Mouse (Mus musculus) heart, postnatal 0 days (tissue): ENCODE results near the gene Glcci1. TPM values are rescaled to one million over a fixed set of nuclear protein-coding genes. Genes with fewer than 3 reads are reported as not detected.

Experiments used
- ATAC-seq: fragments of 200-750 bp; cut with Nextera tagmentation; 2 replicates; pipeline ENCODE4 v1.8.0; 2017; ENCODE audit warnings: low read depth, moderate number of reproducible peaks, moderate library complexity; ENCODE audit not compliant: insufficient read depth
- DNase-seq: peaks from one replicate; pipeline ENCODE4 v3.0.0-alpha.2; 2016; ENCODE audit warnings: low spot score
- H3K27ac ChIP-seq: fragments of 300-500 bp; sonication (generic); 2 replicates; pipeline ENCODE4 v1.5.1; 2014; ENCODE audit warnings: low read depth, mild to moderate bottlenecking
- H3K27me3 ChIP-seq: fragments of 300-500 bp; sonication (generic); 2 replicates; pipeline ENCODE4 v1.6.1; 2014; ENCODE audit warnings: low read length, mixed read lengths; ENCODE audit not compliant: control insufficient read depth, insufficient read depth
- H3K36me3 ChIP-seq: fragments of 300-500 bp; sonication (generic); replicated peaks from 2 replicates; pipeline ENCODE4 v1.6.1; 2014; ENCODE audit warnings: low read length, mixed read lengths; ENCODE audit not compliant: control insufficient read depth, insufficient read depth
- H3K4me1 ChIP-seq: fragments of 300-500 bp; sonication (generic); 2 replicates; pipeline ENCODE4 v1.6.1; 2014; ENCODE audit warnings: antibody characterized with exemption; ENCODE audit not compliant: control insufficient read depth, insufficient read depth
- H3K4me2 ChIP-seq: fragments of 300-500 bp; sonication (generic); 2 replicates; pipeline ENCODE4 v1.6.1; 2014; ENCODE audit warnings: low read depth, mild to moderate bottlenecking, low read length, moderate library complexity
- H3K4me3 ChIP-seq: fragments of 300-500 bp; sonication (generic); 2 replicates; pipeline ENCODE4 v1.5.1; 2014; ENCODE audit warnings: low read depth, low read length
- H3K9ac ChIP-seq: fragments of 300-500 bp; sonication (generic); replicated peaks from 2 replicates; pipeline ENCODE4 v1.6.1; 2014; ENCODE audit warnings: low read depth, low read length, mixed read lengths
- H3K9me3 ChIP-seq: fragments of 300-500 bp; sonication (generic); replicated peaks from 2 replicates; pipeline ENCODE4 v1.6.1; 2016; ENCODE audit warnings: low read length; ENCODE audit not compliant: control insufficient read depth
- CTCF ChIP-seq: IDR thresholded peaks from 2 replicates; pipeline ENCODE4 v1.5.1; 2016; ENCODE audit warnings: antibody characterized with exemption, control low read depth, low read depth
- EP300 ChIP-seq: IDR thresholded peaks from 2 replicates; pipeline ENCODE4 v1.6.1; 2016; ENCODE audit warnings: antibody characterized with exemption, low read depth
- WGBS: fragments of 180-500 bp; shearing (Covaris S2); extraction: QIAGEN DNeasy Blood & Tissue Kit; methylation state at CpG from one replicate; pipeline ENCODE4 v1.1.7; 2014; 5-methylcytosine and 5-hydroxymethylcytosine counted together
- polyA plus RNA-seq: library from polyadenylated mRNA; unstranded; fragments of >200 nt; fragmentation: Nextera tagmentation; extraction: Ambion mirVana; gene quantifications from 2 replicates; pipeline ENCODE4 v1.2.1, GENCODE M21; 2015
- total RNA-seq: library from RNA; depleted of rRNA; stranded (reverse); fragments of >200 nt; gene quantifications from 2 replicates; pipeline ENCODE4 v1.2.3, GENCODE M21; 2014; ENCODE audit warnings: low replicate concordance

Gene Glcci1
- total and polyA plus RNA-seq, 2 experiments from 2014 or later: 2.7 to 23.4 TPM

- WGBS: 89% methylated on average over 5 of the region's 5 CpGs
- DNase-seq: no peak
- H3K36me3 ChIP-seq: peaks cover 8% of the 10 kb centered on the region; the same call in 1 of the 2 replicates
- no peaks in the 10 kb centered on the region for H3K4me1 ChIP-seq
- no peak overlapping the region for H3K4me2 ChIP-seq
- no peak for TF ChIP-seq CTCF
- TF ChIP-seq EP300: no peak
- no peaks in the 10 kb centered on the region for H3K9me3 ChIP-seq
- no peak for ATAC-seq
- no peak overlapping the region for H3K27ac ChIP-seq
- no peak overlapping the region for H3K9ac ChIP-seq
- no peak overlapping the region for H3K4me3 ChIP-seq
- H3K27me3 ChIP-seq: no peaks in the 10 kb centered on the region
Observed at GRCm38 (mm10) chr6:8544822-8545221, 35.4 kb downstream of the Glcci1 start.

DNA sequence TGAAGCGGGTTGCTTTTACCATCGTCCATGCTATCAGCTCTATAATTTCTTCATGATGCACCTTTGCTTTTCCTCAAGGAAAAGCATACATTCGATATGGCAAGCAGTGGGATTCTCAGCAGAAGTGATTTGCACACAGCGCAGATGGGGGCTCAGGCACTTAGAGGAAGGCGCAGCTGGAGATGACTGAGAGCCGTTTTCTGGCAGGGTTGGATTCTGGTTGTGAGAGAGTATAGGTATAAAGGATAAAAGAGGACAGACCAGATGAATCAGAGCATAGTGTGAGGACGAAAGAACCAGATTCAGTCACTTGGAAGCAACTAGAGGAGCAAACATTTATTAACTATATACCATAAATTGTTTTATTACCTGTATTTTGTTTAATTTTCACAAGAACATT, 36.4 kb downstream of the Glcci1 start:
- 85% methylated on average over 7 of the region's 7 CpGs for WGBS
- ATAC-seq (no peak), DNase-seq (no peak)
- no peak for TF ChIP-seq EP300
- no peak for TF ChIP-seq CTCF
- no peaks in the 10 kb centered on the region for H3K27me3 ChIP-seq
- H3K4me1 ChIP-seq: no peaks in the 10 kb centered on the region
- H3K27ac ChIP-seq: no peak overlapping the region
- H3K9me3 ChIP-seq: no peaks in the 10 kb centered on the region
- H3K4me2 ChIP-seq: no peak overlapping the region
- H3K4me3 ChIP-seq: no peak overlapping the region
- peaks cover 8% of the 10 kb centered on the region; the same call in 1 of the 2 replicates for H3K36me3 ChIP-seq
- no peak overlapping the region for H3K9ac ChIP-seq

GRCm38 (mm10) chr6:8551155-8551554, 41.8 kb downstream of the Glcci1 start:
- TF ChIP-seq CTCF (no peak), EP300 (no peak)
- H3K9me3 ChIP-seq: no peaks in the 10 kb centered on the region
- 92% methylated on average over 2 of the region's 2 CpGs for WGBS
- no peaks in the 10 kb centered on the region for H3K4me1 ChIP-seq
- H3K4me2 ChIP-seq: no peak overlapping the region
- H3K9ac ChIP-seq: no peak overlapping the region
- H3K4me3 ChIP-seq: no peak overlapping the region
- H3K27me3 ChIP-seq: no peaks in the 10 kb centered on the region
- H3K27ac ChIP-seq: no peak overlapping the region
- DNase-seq: no peak
- ATAC-seq: no peak
- peaks cover 7% of the 10 kb centered on the region; the same call in 1 of the 2 replicates for H3K36me3 ChIP-seq

DNA sequence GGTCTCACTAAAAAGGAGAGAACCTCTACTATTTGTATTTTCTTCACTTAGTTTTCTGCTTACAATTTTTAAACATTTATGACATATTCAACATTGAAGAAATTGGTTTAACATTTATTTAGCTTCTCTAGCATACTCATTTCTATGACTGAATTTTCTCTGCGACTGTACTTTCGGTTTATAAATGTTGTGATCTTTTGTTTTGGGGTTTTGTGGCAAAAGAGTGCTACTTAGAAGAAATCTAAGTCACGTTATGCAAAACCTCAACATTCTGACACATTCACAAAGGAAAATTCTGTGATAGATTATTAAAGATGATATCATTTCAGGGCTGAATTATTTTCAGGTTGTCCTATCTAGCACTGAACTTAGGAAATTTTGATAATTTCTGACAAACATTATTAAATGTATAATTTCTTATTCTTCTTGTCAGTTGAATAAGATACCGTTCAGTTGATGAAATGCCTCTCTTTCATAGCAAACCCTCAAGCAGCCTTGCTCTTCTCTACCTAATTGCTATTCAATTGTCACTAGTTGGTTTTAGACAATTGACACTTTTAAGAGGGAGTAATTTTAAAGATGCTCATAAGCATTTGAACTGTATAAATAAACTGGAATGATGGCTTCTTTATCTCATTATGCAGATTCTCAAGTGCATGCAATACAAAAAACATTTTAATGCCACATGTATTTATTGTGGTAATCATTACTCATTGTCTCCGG, 47.6 kb downstream of the Glcci1 start:
- TF ChIP-seq EP300: no peak
- no peak for TF ChIP-seq CTCF

GRCm38 (mm10) chr6:8560682-8561081, 51.3 kb downstream of the Glcci1 start:
- Histone ChIP-seq H3K4me1 (no peaks in the 10 kb centered on the region), H3K4me2 (no peak overlapping the region), H3K36me3 (0 out of 2 replicates have a peak, but pooled peaks cover 4% of the 10 kb centered on the region), H3K27me3 (no peaks in the 10 kb centered on the region), H3K27ac (no peak overlapping the region), H3K9me3 (no peaks in the 10 kb centered on the region), H3K4me3 (no peak overlapping the region), H3K9ac (no peak overlapping the region)
- WGBS: 85% methylated on average over 2 of the region's 2 CpGs
- TF ChIP-seq CTCF (no peak), EP300 (no peak)
- DNase-seq: no peak
- ATAC-seq: no peak

More for the DNA sequence above, 47.6 kb downstream of the Glcci1 start:
- Histone ChIP-seq H3K4me3 (no peak overlapping the region), H3K9ac (no peak overlapping the region), H3K9me3 (no peaks in the 10 kb centered on the region), H3K4me2 (no peak overlapping the region), H3K4me1 (no peaks in the 10 kb centered on the region), H3K27ac (no peak overlapping the region), H3K27me3 (no peaks in the 10 kb centered on the region), H3K36me3 (0 out of 2 replicates have a peak, but pooled peaks cover 3% of the 10 kb centered on the region)
- ATAC-seq (no peak), DNase-seq (no peak)
- WGBS: 91% methylated on average over 5 of the region's 5 CpGs
